Mouse (Mus musculus): ENCODE data around the gene Arsg.

GRCm38 (mm10) chr11:109616352-109616751, 143.2 kb downstream of the Arsg start:
- TF ChIP-seq HCFC1 (IDR thresholded peaks at IDR 0.05; ENCODE audit: borderline replicate concordance, insufficient read depth, low read length) (no peak), MAFK (IDR thresholded peaks at IDR 0.05; ENCODE audit: insufficient read depth, low read depth, low read length) (no peak)

Data from ES-E14 (cell line).